ENCODE assay signal across 9 mouse cellular contexts in the genomic region with DNA sequence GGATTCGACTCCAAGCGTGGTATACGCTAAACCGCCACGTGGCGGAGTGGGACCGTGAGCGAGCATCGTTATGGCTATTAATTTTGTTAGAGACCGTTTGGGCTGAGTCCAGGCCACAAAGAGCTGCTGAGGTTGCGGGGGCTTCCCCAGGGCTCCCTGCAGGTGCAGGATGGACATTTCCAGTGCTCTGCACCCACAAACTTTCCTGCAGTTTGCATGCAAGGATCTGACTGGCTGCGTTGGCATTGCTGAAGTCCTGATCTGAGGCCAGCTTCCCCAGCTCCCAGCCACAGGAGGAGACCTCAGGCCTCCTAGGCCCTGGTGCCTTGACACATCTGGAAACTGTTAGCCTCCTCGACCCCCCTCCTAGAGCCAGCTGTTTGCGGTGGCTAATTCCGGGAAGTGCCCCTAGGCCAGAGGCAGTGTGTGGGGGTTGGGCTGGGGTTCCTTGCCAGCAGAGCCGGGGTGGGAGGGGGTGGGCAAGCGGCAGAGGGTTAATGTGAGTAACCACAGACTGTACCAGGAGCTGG. TPM values are rescaled to one million over a fixed set of nuclear protein-coding genes. Genes with fewer than 3 reads are reported as not detected.
DNase-seq lines count a peak whose midpoint lies in the region; ATAC-seq and TF ChIP-seq lines count a peak whose summit lies in the region.
"Had no signal": no experiment of that assay in that cellular context is flagged by ENCODE, and none has a peak within 500 bp of the region (broad histone marks: within the 10 kb centered on the region; RNA-seq: fewer than 3 reads in every experiment).

No protein-coding gene starts in this region.

- H3K27ac ChIP-seq in kidney, embryonic 15.5 days, result 0 out of 2 replicates have a peak overlapping the region, but pooled peaks have one; percentile 49
- no peak overlapping the region for H3K27ac ChIP-seq in kidney, embryonic 16.5 days (ENCODE audit: low read length)
- no peak overlapping the region for H3K27ac ChIP-seq in intestine, postnatal 0 days (ENCODE audit: low read depth, low read length)

- peaks cover 34% of the 10 kb centered on the region for H3K4me1 ChIP-seq in kidney, embryonic 15.5 days
- H3K4me1 ChIP-seq in kidney, embryonic 16.5 days (ENCODE audit: insufficient read depth, low read length), result peaks cover 30% of the 10 kb centered on the region
- H3K4me1 ChIP-seq in intestine, postnatal 0 days (replicated peaks; ENCODE audit: control insufficient read depth, insufficient read depth, low read length), result no peaks in the 10 kb centered on the region; the same call in 1 of the 2 replicates

- no peak overlapping the region for H3K4me3 ChIP-seq in kidney, embryonic 15.5 days (replicated peaks)
- H3K4me3 ChIP-seq in kidney, embryonic 16.5 days (ENCODE audit: low read length), result no peak overlapping the region
- H3K4me3 ChIP-seq in intestine, postnatal 0 days (ENCODE audit: low read depth, low read length), result no peak overlapping the region

- DNase-seq in 3T3-L1 (ENCODE audit: low read depth, low spot score) (peak; percentile 78), adipocyte (ENCODE audit: low spot score) (peak; percentile 73)
- DNase-seq in right cerebral cortex, adult 18-20 months, result no peak
- no peak for DNase-seq in frontal cortex, postnatal 36 days (ENCODE audit: low spot score in 2 of 2)
- DNase-seq in layer of hippocampus, adult 18-20 months (ENCODE audit: low spot score in 2 of 2), result no peak
- DNase-seq: kidney, adult 11 months had no signal

- H3K27me3 ChIP-seq in kidney, embryonic 15.5 days, result no peaks in the 10 kb centered on the region
- no peaks in the 10 kb centered on the region for H3K27me3 ChIP-seq in kidney, embryonic 16.5 days (ENCODE audit: insufficient read depth, low read length)
- no peaks in the 10 kb centered on the region for H3K27me3 ChIP-seq in intestine, postnatal 0 days (replicated peaks; ENCODE audit: control insufficient read depth, insufficient read depth, low read length)

- no peaks in the 10 kb centered on the region for H3K9me3 ChIP-seq in kidney, embryonic 15.5 days (replicated peaks)
- H3K9me3 ChIP-seq in kidney, embryonic 16.5 days (ENCODE audit: low read length), result no peaks in the 10 kb centered on the region
- no peaks in the 10 kb centered on the region for H3K9me3 ChIP-seq in intestine, postnatal 0 days (ENCODE audit: control insufficient read depth)

- ATAC-seq in kidney, embryonic 15.5 days (replicated peaks; ENCODE audit: low FRiP score), result no peak
- ATAC-seq in kidney, embryonic 16.5 days (ENCODE audit: low FRiP score, low TSS enrichment), result no peak
- no peak for ATAC-seq in intestine, postnatal 0 days

- H3K36me3 ChIP-seq in kidney, embryonic 15.5 days, result no peaks in the 10 kb centered on the region
- H3K36me3 ChIP-seq in kidney, embryonic 16.5 days (ENCODE audit: insufficient read depth, low read length), result no peaks in the 10 kb centered on the region
- no peaks in the 10 kb centered on the region for H3K36me3 ChIP-seq in intestine, postnatal 0 days (ENCODE audit: control insufficient read depth, insufficient read depth)

- whole genome bisulfite sequencing in kidney, embryonic 15.5 days, result 36% methylated on average over 17 of the region's 17 CpGs
- WGBS in kidney, embryonic 16.5 days, result 35% methylated on average over 17 of the region's 17 CpGs
- 54% methylated on average over 17 of the region's 17 CpGs for WGBS in intestine, postnatal 0 days

- peak; percentile 47 for TF ChIP-seq CTCF in intestine, postnatal 0 days (IDR thresholded peaks at IDR 0.05; ENCODE audit: low read depth)

- H3K9ac ChIP-seq in kidney, embryonic 15.5 days, result no peak overlapping the region
- H3K9ac ChIP-seq in kidney, embryonic 16.5 days (replicated peaks; ENCODE audit: low read length), result no peak overlapping the region
- H3K9ac ChIP-seq in intestine, postnatal 0 days (ENCODE audit: low read depth, low read length), result no peak overlapping the region

- H3K4me2 ChIP-seq in kidney, embryonic 15.5 days, result no peak overlapping the region
- H3K4me2 ChIP-seq in kidney, embryonic 16.5 days (replicated peaks; ENCODE audit: low read depth, low read length), result no peak overlapping the region
- no peak overlapping the region for H3K4me2 ChIP-seq in intestine, postnatal 0 days (replicated peaks; ENCODE audit: low read depth)

RNA-seq across cellular contexts. Expression of a gene that starts 24.4 kb away (rescaled TPM):
- 154 and 155 TPM in 2 replicates for polyA plus RNA-seq in kidney, embryonic 15.5 days (2015; fragmentation: Nextera tagmentation; extraction: Ambion mirVana)
- polyA plus RNA-seq in kidney, embryonic 16.5 days (2015; fragmentation: Nextera tagmentation; extraction: Ambion mirVana), result 159 and 162 TPM in 2 replicates
- 121 TPM in 2 replicates for polyA plus RNA-seq in intestine, postnatal 0 days (2015; fragmentation: Nextera tagmentation; extraction: Ambion mirVana)
- total RNA-seq in layer of hippocampus, adult 18-20 months (2021), result 10 to 100 TPM; 86.4 to 93.2 TPM

RNA-seq across cellular contexts. Expression of a gene that starts 54.2 kb away (rescaled TPM):
- 5.9 and 6.6 TPM in 2 replicates for polyA plus RNA-seq in kidney, embryonic 15.5 days (2015; fragmentation: Nextera tagmentation; extraction: Ambion mirVana)
- 5.7 and 5.9 TPM in 2 replicates for polyA plus RNA-seq in kidney, embryonic 16.5 days (2015; fragmentation: Nextera tagmentation; extraction: Ambion mirVana)
- polyA plus RNA-seq in intestine, postnatal 0 days (2015; fragmentation: Nextera tagmentation; extraction: Ambion mirVana), result 5.9 and 8.2 TPM in 2 replicates
- total RNA-seq in layer of hippocampus, adult 18-20 months (2021), result 10 to 100 TPM; 61.8 to 68.9 TPM

RNA-seq across cellular contexts. Expression of a gene that starts 57.6 kb away (rescaled TPM):
- 11.7 and 12.1 TPM in 2 replicates for polyA plus RNA-seq in kidney, embryonic 15.5 days (2015; fragmentation: Nextera tagmentation; extraction: Ambion mirVana)
- 15.1 and 16.5 TPM in 2 replicates for polyA plus RNA-seq in kidney, embryonic 16.5 days (2015; fragmentation: Nextera tagmentation; extraction: Ambion mirVana)
- 4.7 and 5.1 TPM in 2 replicates for polyA plus RNA-seq in intestine, postnatal 0 days (2015; fragmentation: Nextera tagmentation; extraction: Ambion mirVana)
- total RNA-seq in layer of hippocampus, adult 18-20 months (2021), result 10 to 100 TPM; 26.2 to 28.5 TPM

Comparison
In these comparisons a context has a peak if more than half of its experiments do, and no peak if none do; other contexts are left out.
1. DNase-seq: peak in 3T3-L1 (single experiment) and adipocyte (single experiment); none in right cerebral cortex, adult 18-20 months (single experiment), frontal cortex, postnatal 36 days (0 of 2) and layer of hippocampus, adult 18-20 months (0 of 2).